Mouse (Mus musculus) left cerebral cortex, postnatal 25 days (tissue): ENCODE measurements around the gene St6galnac3. TPM values are rescaled to one million over a fixed set of nuclear protein-coding genes. Genes with fewer than 3 reads are reported as not detected.

Experiments used
- DNase-seq, 2 experiments: peaks; one replicate each; pipeline ENCODE4 v3.0.0; 2022; ENCODE audit warnings: low spot score in 2 of 2, mixed read lengths in 1 of 2
- intact Hi-C: fragments of 180-260 bp; cut with DNase I; formaldehyde crosslinking; loops from one replicate; pipeline ENCODE4 v1.15.1; 2025
- total RNA-seq, 2 experiments: library from RNA; stranded (reverse); gene quantifications; 2 replicates each; pipeline ENCODE4 v1.2.3; 2021

The St6galnac3 gene
- total RNA-seq, 2 experiments from 2014 or later: 13.6 to 14.7 TPM

- no peak for DNase-seq
- intact Hi-C loops: no loop called here
These were observed 376.0 kb downstream of the St6galnac3 start for GRCm38 (mm10) chr3:153348797-153349465.

- intact Hi-C loops: no loop called here
- no peak for DNase-seq
These were observed 380.0 kb downstream of the St6galnac3 start for GRCm38 (mm10) chr3:153344979-153345378.

GRCm38 (mm10) chr3:153339940-153340339 is 385.0 kb downstream of the St6galnac3 start:
- intact Hi-C loops: no loop called here

GRCm38 (mm10) chr3:153339091-153339490 is 385.9 kb downstream of the St6galnac3 start:
- peak in 1 of 2 experiments; percentile 77 for DNase-seq
- intact Hi-C loops: no loop called here

More at GRCm38 (mm10) chr3:153339940-153340339, 385.0 kb downstream of the St6galnac3 start:
- DNase-seq: no peak

GRCm38 (mm10) chr3:153337779-153338178 is 387.2 kb downstream of the St6galnac3 start:
- intact Hi-C loops: no loop called here
- no peak for DNase-seq

GRCm38 (mm10) chr3:153337221-153337620 is 387.8 kb downstream of the St6galnac3 start:
- no peak for DNase-seq
- intact Hi-C loops: no loop called here

GRCm38 (mm10) chr3:153334152-153334825 is 390.7 kb downstream of the St6galnac3 start:
- intact Hi-C loops: no loop called here
- DNase-seq: no peak

- intact Hi-C loops: loop anchor here (10.0 kb wide), 2 partner anchors 160 to 350 kb away; no protein-coding TSS in a partner anchor
- peak in 1 of 2 experiments; percentile 61 for DNase-seq
These were observed 400.7 kb downstream of the St6galnac3 start for GRCm38 (mm10) chr3:153324307-153324706.

GRCm38 (mm10) chr3:153323446-153323845 is 401.5 kb downstream of the St6galnac3 start:
- intact Hi-C loops: loop anchor here (10.0 kb wide), 2 partner anchors 161 to 349 kb away; no protein-coding TSS in a partner anchor
- DNase-seq: no peak

GRCm38 (mm10) chr3:153313583-153313982 is 411.4 kb downstream of the St6galnac3 start:
- DNase-seq: no peak
- intact Hi-C loops: no loop called here

GRCm38 (mm10) chr3:153313167-153313566 is 411.8 kb downstream of the St6galnac3 start:
- DNase-seq: no peak
- intact Hi-C loops: no loop called here

GRCm38 (mm10) chr3:153312006-153312405 is 413.0 kb downstream of the St6galnac3 start:
- no peak for DNase-seq
- intact Hi-C loops: no loop called here

GRCm38 (mm10) chr3:153308379-153308778 is 416.6 kb downstream of the St6galnac3 start:
- no peak for DNase-seq
- intact Hi-C loops: no loop called here

GRCm38 (mm10) chr3:153305153-153305552 is 419.8 kb downstream of the St6galnac3 start:
- no peak for DNase-seq
- intact Hi-C loops: no loop called here

GRCm38 (mm10) chr3:153302376-153302775 is 422.6 kb downstream of the St6galnac3 start:
- intact Hi-C loops: no loop called here
- peak; percentile 26 to 29 for DNase-seq

- DNase-seq: peak; percentile 45 to 52
- intact Hi-C loops: no loop called here
These were observed 428.5 kb downstream of the St6galnac3 start for GRCm38 (mm10) chr3:153296375-153297068.

- intact Hi-C loops: no loop called here
- DNase-seq: no peak
These were observed 432.1 kb downstream of the St6galnac3 start for GRCm38 (mm10) chr3:153292853-153293252.

GRCm38 (mm10) chr3:153292363-153292762 is 432.6 kb downstream of the St6galnac3 start:
- DNase-seq: no peak
- intact Hi-C loops: no loop called here

- no peak for DNase-seq
- intact Hi-C loops: no loop called here
These were observed 433.4 kb downstream of the St6galnac3 start for GRCm38 (mm10) chr3:153291406-153292045.

- DNase-seq: peak in 1 of 2 experiments; percentile 45
- intact Hi-C loops: no loop called here
These were observed 435.0 kb downstream of the St6galnac3 start for GRCm38 (mm10) chr3:153289971-153290370.
